Mouse (Mus musculus) liver, adult 2 months (tissue): Measurements from ENCODE around the gene Gmfg. TPM values are rescaled to one million over a fixed set of nuclear protein-coding genes. Genes with fewer than 3 reads are reported as not detected.

Source experiments
- DNase-seq: peaks from one replicate; pipeline ENCODE4 v3.0.0-alpha.2; 2011; ENCODE audit warnings: low read depth, low spot score; ENCODE audit errors: extremely low read depth
- H3K27ac ChIP-seq: fragments of 200-500 bp; replicated peaks from 2 replicates; pipeline ENCODE4 v1.5.1; 2012; ENCODE audit warnings: low read depth, mild to moderate bottlenecking, control low read depth, inconsistent platforms, low read length; ENCODE audit not compliant: insufficient read depth
- H3K27me3 ChIP-seq: fragments of 200-500 bp; 2 replicates; pipeline ENCODE4 v1.6.1; 2012; ENCODE audit warnings: mild to moderate bottlenecking, moderate library complexity, low read length, inconsistent platforms; ENCODE audit not compliant: control insufficient read depth, insufficient read depth
- H3K36me3 ChIP-seq: fragments of 200-500 bp; 2 replicates; pipeline ENCODE4 v1.6.1; 2012; ENCODE audit warnings: low read length, inconsistent platforms; ENCODE audit not compliant: control insufficient read depth, insufficient read depth
- H3K4me1 ChIP-seq: fragments of 200-500 bp; 2 replicates; pipeline ENCODE4 v1.6.1; 2011; ENCODE audit warnings: low read length; ENCODE audit not compliant: control insufficient read depth, insufficient read depth
- H3K4me3 ChIP-seq: fragments of 200-500 bp; 2 replicates; pipeline ENCODE4 v1.5.1; 2011; ENCODE audit warnings: low read depth, mild to moderate bottlenecking, control low read depth, low read length, moderate library complexity; ENCODE audit not compliant: insufficient read depth
- H3K79me2 ChIP-seq: fragments of 200-500 bp; 2 replicates; pipeline ENCODE4 v1.6.1; 2012; ENCODE audit warnings: inconsistent platforms, mild to moderate bottlenecking, low read length, moderate library complexity; ENCODE audit not compliant: control insufficient read depth, insufficient read depth
- H3K9ac ChIP-seq: fragments of 200-500 bp; 2 replicates; pipeline ENCODE4 v1.6.1; 2012; ENCODE audit warnings: low read depth, mild to moderate bottlenecking, control low read depth, inconsistent platforms, low read length
- CTCF ChIP-seq: fragments of 200-500 bp; IDR thresholded peaks from 2 replicates; pipeline ENCODE4 v1.5.1; 2011; ENCODE audit warnings: low read depth, low read length, control low read depth
- POLR2A ChIP-seq: fragments of 200-500 bp; IDR thresholded peaks from 2 replicates; pipeline ENCODE4 v1.6.1; 2011; ENCODE audit warnings: low read length, control low read depth; ENCODE audit not compliant: insufficient read depth; ENCODE audit errors: extremely low read depth
- WGBS: fragments of 180-500 bp; shearing (Covaris S2); methylation state at CpG from one replicate; pipeline ENCODE4 v1.1.7; 2018; 5-methylcytosine and 5-hydroxymethylcytosine counted together
- polyA plus RNA-seq: library from polyadenylated mRNA; depleted of rRNA; stranded (reverse); fragments of >200 nt; gene quantifications from 2 replicates; pipeline ENCODE4 v1.2.3, GENCODE M21; 2012
- total RNA-seq: library from RNA; depleted of rRNA; stranded (reverse); fragments of >200 nt; gene quantifications from 2 replicates; pipeline ENCODE4 v1.2.3, GENCODE M21; 2014

Gmfg gene
- total and polyA plus RNA-seq, 2 experiments, result 4.0 to 24.4 TPM

- H3K27ac ChIP-seq, result no peak overlapping the region
- no peak overlapping the region for H3K4me3 ChIP-seq
- no peaks in the 10 kb centered on the region for H3K27me3 ChIP-seq
- peaks cover 14% of the 10 kb centered on the region for H3K79me2 ChIP-seq
- 86% methylated on average over 2 of the region's 2 CpGs for WGBS
- H3K36me3 ChIP-seq, result peaks cover 3% of the 10 kb centered on the region
- H3K9ac ChIP-seq, result no peak overlapping the region
- DNase-seq, result no peak
- peaks cover 4% of the 10 kb centered on the region; the same call in 1 of the 2 replicates for H3K4me1 ChIP-seq
- TF ChIP-seq POLR2A, result no peak
- no peak for TF ChIP-seq CTCF
Observed at GRCm38 (mm10) chr7:28432252-28432651, 5.0 kb upstream of the Gmfg start.

GRCm38 (mm10) chr7:28435660-28436259 is 1.5 kb upstream of the Gmfg start:
- no peak for TF ChIP-seq CTCF
- no peak for TF ChIP-seq POLR2A
- H3K9ac ChIP-seq, result peak overlapping the region; percentile 88
- H3K27ac ChIP-seq, result no peak overlapping the region
- 5% methylated on average over 49 of the region's 70 CpGs for WGBS
- DNase-seq, result no peak
- H3K4me3 ChIP-seq, result peak overlapping the region; percentile 67
- no peaks in the 10 kb centered on the region for H3K27me3 ChIP-seq
- H3K79me2 ChIP-seq, result peaks cover 8% of the 10 kb centered on the region
- H3K36me3 ChIP-seq, result no peaks in the 10 kb centered on the region; the same call in 1 of the 2 replicates
- H3K4me1 ChIP-seq, result peaks cover 4% of the 10 kb centered on the region; the same call in 1 of the 2 replicates

GRCm38 (mm10) chr7:28436271-28436904 is 859 bp upstream of the Gmfg start:
- Histone ChIP-seq H3K27ac (peak overlapping the region; percentile 53), H3K4me1 (peaks cover 4% of the 10 kb centered on the region; the same call in 1 of the 2 replicates)
- WGBS, result under 1% methylated on average over 64 of the region's 64 CpGs

GRCm38 (mm10) chr7:28437964-28438363 is 717 bp downstream of the Gmfg start:
- no peak overlapping the region for H3K4me3 ChIP-seq
- H3K79me2 ChIP-seq, result peaks cover 8% of the 10 kb centered on the region
- H3K27me3 ChIP-seq, result no peaks in the 10 kb centered on the region
- no peak for TF ChIP-seq CTCF
- TF ChIP-seq POLR2A, result no peak
- no peak overlapping the region for H3K9ac ChIP-seq
- H3K36me3 ChIP-seq, result no peaks in the 10 kb centered on the region
- H3K27ac ChIP-seq, result no peak overlapping the region
- peaks cover 4% of the 10 kb centered on the region; the same call in 1 of the 2 replicates for H3K4me1 ChIP-seq
- no peak for DNase-seq

More at GRCm38 (mm10) chr7:28436271-28436904, 859 bp upstream of the Gmfg start:
- Histone ChIP-seq H3K4me3 (peak overlapping the region; percentile 68), H3K9ac (peak overlapping the region; percentile 88), H3K79me2 (peaks cover 8% of the 10 kb centered on the region), H3K27me3 (no peaks in the 10 kb centered on the region), H3K36me3 (no peaks in the 10 kb centered on the region; the same call in 1 of the 2 replicates)
- DNase-seq, result peak; percentile 96
- TF ChIP-seq POLR2A (0 out of 2 replicates have a peak, but pooled peaks have one; percentile 48), CTCF (peak; percentile 76)

GRCm38 (mm10) chr7:28438771-28439170 is 1.5 kb downstream of the Gmfg start:
- peaks cover 4% of the 10 kb centered on the region; the same call in 1 of the 2 replicates for H3K4me1 ChIP-seq
- TF ChIP-seq CTCF (no peak), POLR2A (no peak)

GRCm38 (mm10) chr7:28440739-28441138 is 3.5 kb downstream of the Gmfg start:
- DNase-seq, result peak; percentile 53
- 60% methylated on average over 2 of the region's 2 CpGs for WGBS
- Histone ChIP-seq H3K4me3 (peak overlapping the region; percentile 13; the same call in 1 of the 2 replicates), H3K4me1 (no peaks in the 10 kb centered on the region), H3K27me3 (no peaks in the 10 kb centered on the region), H3K9ac (peak overlapping the region; percentile 35), H3K36me3 (no peaks in the 10 kb centered on the region), H3K27ac (peak overlapping the region; percentile 40), H3K79me2 (peaks cover 4% of the 10 kb centered on the region)
- TF ChIP-seq POLR2A (no peak), CTCF (no peak)

More at GRCm38 (mm10) chr7:28438771-28439170, 1.5 kb downstream of the Gmfg start:
- Histone ChIP-seq H3K36me3 (no peaks in the 10 kb centered on the region), H3K27me3 (no peaks in the 10 kb centered on the region), H3K79me2 (peaks cover 8% of the 10 kb centered on the region), H3K9ac (no peak overlapping the region), H3K4me3 (no peak overlapping the region), H3K27ac (no peak overlapping the region)
- 98% methylated on average over 2 of the region's 2 CpGs for WGBS
- no peak for DNase-seq
